Comparison of ENCODE assay signal across 8 mouse cellular contexts in genomic region chr1:128592961-128593501, GRCm38 (mm10). TPM values are rescaled to one million over a fixed set of nuclear protein-coding genes. Genes with fewer than 3 reads are reported as not detected.
DNase-seq lines count a peak whose midpoint lies in the region; ATAC-seq and TF ChIP-seq lines count a peak whose summit lies in the region.

No protein-coding gene starts in this region.

- H3K36me3 ChIP-seq in kidney, embryonic 14.5 days (ENCODE audit: control insufficient read depth, insufficient read depth, low read length) = peaks cover 14% of the 10 kb centered on the region; the same call in 1 of the 2 replicates
- H3K36me3 ChIP-seq in liver, embryonic 11.5 days (ENCODE audit: control insufficient read depth, insufficient read depth, low read length) = no peaks in the 10 kb centered on the region
- no peaks in the 10 kb centered on the region for H3K36me3 ChIP-seq in midbrain, postnatal 0 days (ENCODE audit: insufficient read depth, low read length)

- peak overlapping the region; percentile 67 for H3K4me3 ChIP-seq in kidney, embryonic 14.5 days (ENCODE audit: low read length)
- peak overlapping the region; percentile 56 for H3K4me3 ChIP-seq in liver, embryonic 11.5 days (ENCODE audit: low read depth, low read length)
- H3K4me3 ChIP-seq in midbrain, postnatal 0 days (ENCODE audit: low read depth, low read length) = peak overlapping the region; percentile 54

- peak overlapping the region; percentile 5; the same call in 1 of the 2 replicates for H3K27ac ChIP-seq in kidney, embryonic 14.5 days (ENCODE audit: low read depth, low read length)
- H3K27ac ChIP-seq in liver, embryonic 11.5 days (ENCODE audit: low read depth, low read length) = no peak overlapping the region
- 0 out of 2 replicates have a peak overlapping the region, but pooled peaks have one; percentile 32 for H3K27ac ChIP-seq in midbrain, postnatal 0 days (ENCODE audit: low read depth, low read length)

- DNase-seq in kidney, adult 9 months = no peak
- DNase-seq in embryo, embryonic 11 days = peak; percentile 74
- DNase-seq in kidney, postnatal 10 days = peak; percentile 53
- no peak for DNase-seq in liver, embryonic 11.5 days (ENCODE audit: low spot score)
- peak; percentile 66 for DNase-seq in midbrain, postnatal 0 days (ENCODE audit: low spot score)
- peak; percentile 68 for DNase-seq in thymus, postnatal 14 days

- H3K4me1 ChIP-seq in kidney, embryonic 14.5 days (ENCODE audit: control insufficient read depth, insufficient read depth, low read length) = peaks cover 13% of the 10 kb centered on the region; the same call in 1 of the 2 replicates
- peaks cover 5% of the 10 kb centered on the region; the same call in 1 of the 2 replicates for H3K4me1 ChIP-seq in liver, embryonic 11.5 days (replicated peaks; ENCODE audit: control insufficient read depth, insufficient read depth, low read length)
- peaks cover 6% of the 10 kb centered on the region; the same call in 1 of the 2 replicates for H3K4me1 ChIP-seq in midbrain, postnatal 0 days (ENCODE audit: insufficient read depth, low read length)

- WGBS in kidney, embryonic 14.5 days = under 1% methylated on average over 21 of the region's 24 CpGs
- 2% methylated on average over 24 of the region's 24 CpGs for WGBS in liver, embryonic 11.5 days
- 2% methylated on average over 24 of the region's 24 CpGs for WGBS in midbrain, postnatal 0 days

- H3K9ac ChIP-seq in kidney, embryonic 14.5 days (ENCODE audit: low read depth, low read length) = peak overlapping the region; percentile 70; the same call in 1 of the 2 replicates
- H3K9ac ChIP-seq in liver, embryonic 11.5 days (ENCODE audit: low read depth, low read length) = no peak overlapping the region
- H3K9ac ChIP-seq in midbrain, postnatal 0 days (replicated peaks; ENCODE audit: low read length, poor library complexity, severe bottlenecking) = peak overlapping the region; percentile 42; the same call in 1 of the 2 replicates

- no peaks in the 10 kb centered on the region for H3K27me3 ChIP-seq in kidney, embryonic 14.5 days (ENCODE audit: control insufficient read depth, insufficient read depth, low read length)
- H3K27me3 ChIP-seq in liver, embryonic 11.5 days (replicated peaks; ENCODE audit: control insufficient read depth, insufficient read depth, low read length) = peaks cover 69% of the 10 kb centered on the region
- no peaks in the 10 kb centered on the region for H3K27me3 ChIP-seq in midbrain, postnatal 0 days (ENCODE audit: insufficient read depth, low read length)

- H3K4me2 ChIP-seq in kidney, embryonic 14.5 days (replicated peaks; ENCODE audit: low read depth, low read length) = peak overlapping the region; percentile 85
- peak overlapping the region; percentile 82 for H3K4me2 ChIP-seq in liver, embryonic 11.5 days
- peak overlapping the region; percentile 97 for H3K4me2 ChIP-seq in midbrain, postnatal 0 days (ENCODE audit: low read depth, low read length, poor library complexity, severe bottlenecking)

- ATAC-seq in kidney, embryonic 14.5 days (ENCODE audit: low FRiP score, low TSS enrichment) = peak; percentile 57
- ATAC-seq in granulocyte monocyte progenitor cell, adult 5-6 weeks (replicated peaks; ENCODE audit: poor library complexity, severe bottlenecking) = 0 out of 2 replicates have a peak, but pooled peaks have one; percentile 1
- 0 out of 2 replicates have a peak, but pooled peaks have one; percentile 24 for ATAC-seq in liver, embryonic 11.5 days (replicated peaks; ENCODE audit: low FRiP score)
- ATAC-seq in midbrain, postnatal 0 days (ENCODE audit: low FRiP score) = peak; percentile 55

- H3K9me3 ChIP-seq in kidney, embryonic 14.5 days (ENCODE audit: control insufficient read depth, low read length) = no peaks in the 10 kb centered on the region
- no peaks in the 10 kb centered on the region for H3K9me3 ChIP-seq in liver, embryonic 11.5 days (ENCODE audit: control insufficient read depth, low read length)
- no peaks in the 10 kb centered on the region for H3K9me3 ChIP-seq in midbrain, postnatal 0 days (ENCODE audit: low read length)

- TF ChIP-seq CTCF in midbrain, postnatal 0 days (IDR thresholded peaks at IDR 0.05) = no peak

RNA-seq across cellular contexts. Expression of gene Cxcr4, which starts 0.9 kb away (rescaled TPM):
- 10.7 and 13.8 TPM in 2 replicates for polyA plus RNA-seq in kidney, embryonic 14.5 days (2014; fragmentation: Nextera tagmentation; extraction: Ambion mirVana)
- 151 and 195 TPM in 2 replicates for total RNA-seq in granulocyte monocyte progenitor cell, adult 5-6 weeks (2014; fragmentation: Nextera tagmentation)
- 178 and 196 TPM in 2 replicates for total RNA-seq in granulocyte monocyte progenitor cell, adult 5-6 weeks (2017)
- 0.97 and 1.3 TPM in 2 replicates for polyA plus RNA-seq in liver, embryonic 11.5 days (2014; fragmentation: Nextera tagmentation; extraction: Ambion mirVana)
- total RNA-seq in midbrain, postnatal 0 days (2014; rRNA removed) = 19.3 and 28.5 TPM in 2 replicates
- polyA plus RNA-seq in midbrain, postnatal 0 days (2015; fragmentation: Nextera tagmentation; extraction: Ambion mirVana) = 1.5 and 1.7 TPM in 2 replicates

Comparison
In these comparisons a context has a peak if more than half of its experiments do, and no peak if none do; other contexts are left out.
1. DNase-seq: peak in embryo, embryonic 11 days (single experiment), kidney, postnatal 10 days (single experiment), midbrain, postnatal 0 days (single experiment) and thymus, postnatal 14 days (single experiment); none in kidney, adult 9 months (single experiment) and liver, embryonic 11.5 days (single experiment).
2. ATAC-seq: peak in every context shown above with its lines; median percentile 57 in kidney, embryonic 14.5 days; 55 in midbrain, postnatal 0 days; 24 in liver, embryonic 11.5 days; 1 in granulocyte monocyte progenitor cell, adult 5-6 weeks.
3. Peak in every context shown above with its lines, with median percentiles within 50 percentile points of each other: H3K4me2 ChIP-seq and H3K4me3 ChIP-seq.